ENCODE assay signal across 11 mouse cellular contexts in genomic region chr1:43360741-43361140, GRCm38 (mm10).
DNase-seq lines count a peak whose midpoint lies in the region; ATAC-seq lines count a peak whose summit lies in the region.
"Had no signal": no experiment of that assay in that cellular context is flagged by ENCODE, and none has a peak within 500 bp of the region (broad histone marks: within the 10 kb centered on the region; RNA-seq: fewer than 3 reads in every experiment).

No protein-coding gene starts in this region.

- 9% methylated on average over 4 of the region's 4 CpGs for WGBS in hindbrain, embryonic 12.5 days
- WGBS in stomach, embryonic 16.5 days = 22% methylated on average over 4 of the region's 4 CpGs
- 10% methylated on average over 4 of the region's 4 CpGs for WGBS in forebrain, embryonic 11.5 days

- DNase-seq in kidney, postnatal 10 days = peak; percentile 17
- DNase-seq in kidney, postnatal 25 days = no peak
- DNase-seq in mesoderm, embryonic 11.5 days (ENCODE audit: low read depth, low spot score) = peak; percentile 73
- no peak for DNase-seq in forebrain, embryonic 11.5 days (ENCODE audit: low spot score)
- no peak for DNase-seq in cerebellum, postnatal 10 days
- no peak for DNase-seq in layer of hippocampus, postnatal 10 days (ENCODE audit: low spot score in 2 of 2)

- 0 out of 2 replicates have a peak overlapping the region, but pooled peaks have one; percentile 15 for H3K4me2 ChIP-seq in hindbrain, embryonic 12.5 days (replicated peaks)
- H3K4me2 ChIP-seq in stomach, embryonic 16.5 days (ENCODE audit: low read depth, low read length) = no peak overlapping the region
- H3K4me2 ChIP-seq in forebrain, embryonic 11.5 days (ENCODE audit: low read depth, low read length, severe bottlenecking) = no peak overlapping the region

- no peaks in the 10 kb centered on the region for H3K36me3 ChIP-seq in hindbrain, embryonic 12.5 days
- H3K36me3 ChIP-seq in stomach, embryonic 16.5 days (ENCODE audit: control insufficient read depth, insufficient read depth, low read length) = no peaks in the 10 kb centered on the region
- H3K36me3 ChIP-seq in forebrain, embryonic 11.5 days (ENCODE audit: control insufficient read depth, insufficient read depth, low read length) = no peaks in the 10 kb centered on the region
- H3K36me3 ChIP-seq: hindbrain, embryonic 15.5 days had no signal

- no peak overlapping the region for H3K4me3 ChIP-seq in hindbrain, embryonic 12.5 days
- H3K4me3 ChIP-seq in stomach, embryonic 16.5 days (replicated peaks; ENCODE audit: low read length) = no peak overlapping the region
- H3K4me3 ChIP-seq in forebrain, embryonic 11.5 days (ENCODE audit: low read depth, low read length) = no peak overlapping the region
- H3K4me3 ChIP-seq: hindbrain, embryonic 15.5 days had no signal

- peak overlapping the region; percentile 55; the same call in 1 of the 2 replicates for H3K27ac ChIP-seq in hindbrain, embryonic 12.5 days
- peak overlapping the region; percentile 21; the same call in 1 of the 2 replicates for H3K27ac ChIP-seq in stomach, embryonic 16.5 days (ENCODE audit: low read length)
- H3K27ac ChIP-seq in forebrain, embryonic 11.5 days (ENCODE audit: low read depth, low read length) = no peak overlapping the region
- H3K27ac ChIP-seq: hindbrain, embryonic 15.5 days; liver, embryonic 14.5 days had no signal

- no peaks in the 10 kb centered on the region for H3K27me3 ChIP-seq in hindbrain, embryonic 12.5 days
- H3K27me3 ChIP-seq in stomach, embryonic 16.5 days (ENCODE audit: control insufficient read depth, insufficient read depth, low read length) = no peaks in the 10 kb centered on the region
- H3K27me3 ChIP-seq in forebrain, embryonic 11.5 days (ENCODE audit: control insufficient read depth, insufficient read depth, low read length) = no peaks in the 10 kb centered on the region
- H3K27me3 ChIP-seq: hindbrain, embryonic 15.5 days had no signal

- no peaks in the 10 kb centered on the region for H3K9me3 ChIP-seq in hindbrain, embryonic 12.5 days (replicated peaks)
- H3K9me3 ChIP-seq in stomach, embryonic 16.5 days (replicated peaks; ENCODE audit: control insufficient read depth, low read length) = no peaks in the 10 kb centered on the region
- no peaks in the 10 kb centered on the region for H3K9me3 ChIP-seq in forebrain, embryonic 11.5 days (ENCODE audit: control insufficient read depth, low read length)
- H3K9me3 ChIP-seq: hindbrain, embryonic 15.5 days had no signal

- H3K9ac ChIP-seq in hindbrain, embryonic 12.5 days = no peak overlapping the region
- H3K9ac ChIP-seq in stomach, embryonic 16.5 days (ENCODE audit: low read length) = no peak overlapping the region
- H3K9ac ChIP-seq in forebrain, embryonic 11.5 days (ENCODE audit: low read length) = no peak overlapping the region
- H3K9ac ChIP-seq: hindbrain, embryonic 15.5 days; liver, embryonic 14.5 days had no signal

- H3K4me1 ChIP-seq in hindbrain, embryonic 12.5 days = peaks cover 35% of the 10 kb centered on the region
- H3K4me1 ChIP-seq in stomach, embryonic 16.5 days (ENCODE audit: control insufficient read depth, insufficient read depth, low read length) = peaks cover 17% of the 10 kb centered on the region
- H3K4me1 ChIP-seq in forebrain, embryonic 11.5 days (replicated peaks; ENCODE audit: control insufficient read depth, insufficient read depth, low read length) = 0 out of 2 replicates have a peak, but pooled peaks cover 2% of the 10 kb centered on the region

- ATAC-seq in hindbrain, embryonic 12.5 days (ENCODE audit: low FRiP score) = peak; percentile 35
- ATAC-seq in stomach, embryonic 16.5 days (ENCODE audit: insufficient read depth, low FRiP score) = peak; percentile 17; the same call in 1 of the 2 replicates
- no peak for ATAC-seq in forebrain, embryonic 11.5 days (replicated peaks; ENCODE audit: low FRiP score)
- ATAC-seq: forebrain, embryonic 16.5 days had no signal

Comparison
In these comparisons a context has a peak if more than half of its experiments do, and no peak if none do; other contexts are left out.
1. DNase-seq: peak in kidney, postnatal 10 days (single experiment) and mesoderm, embryonic 11.5 days (single experiment); none in kidney, postnatal 25 days (0 of 2), forebrain, embryonic 11.5 days (single experiment), cerebellum, postnatal 10 days (0 of 2) and layer of hippocampus, postnatal 10 days (0 of 2).